Mouse (Mus musculus) heart, embryonic 11.5 days (tissue): ENCODE results near the gene Mtif3. TPM values are rescaled to one million over a fixed set of nuclear protein-coding genes. Genes with fewer than 3 reads are reported as not detected.
A peak's percentile ranks its signal among the peaks of the same experiment; 100 is the strongest.

ENCODE experiments used
- ATAC-seq: fragments of 200-750 bp; cut with Nextera tagmentation; replicated peaks from 2 replicates; pipeline ENCODE4 v1.8.0; 2017; ENCODE audit warnings: moderate library complexity; ENCODE audit not compliant: insufficient number of reproducible peaks, low FRiP score, low TSS enrichment
- H3K27ac ChIP-seq: fragments of 300-500 bp; sonication (generic); 2 replicates; pipeline ENCODE4 v1.5.1; 2014; ENCODE audit warnings: mild to moderate bottlenecking, low read depth, low read length
- H3K27me3 ChIP-seq: fragments of 300-500 bp; sonication (generic); 2 replicates; pipeline ENCODE4 v1.6.1; 2014; ENCODE audit warnings: mild to moderate bottlenecking, low read length, mixed read lengths; ENCODE audit not compliant: control insufficient read depth, insufficient read depth
- H3K36me3 ChIP-seq: fragments of 300-500 bp; sonication (generic); 2 replicates; pipeline ENCODE4 v1.6.1; 2014; ENCODE audit warnings: mild to moderate bottlenecking, low read length, moderate library complexity, mixed read lengths; ENCODE audit not compliant: control insufficient read depth, insufficient read depth
- H3K4me1 ChIP-seq: fragments of 300-500 bp; sonication (generic); 2 replicates; pipeline ENCODE4 v1.6.1; 2014; ENCODE audit warnings: low read length; ENCODE audit not compliant: control insufficient read depth, insufficient read depth
- H3K4me2 ChIP-seq: fragments of 300-500 bp; sonication (generic); 2 replicates; pipeline ENCODE4 v1.6.1; 2014; ENCODE audit warnings: mild to moderate bottlenecking, moderate library complexity
- H3K4me3 ChIP-seq: fragments of 300-500 bp; sonication (generic); 2 replicates; pipeline ENCODE4 v1.5.1; 2014; ENCODE audit warnings: low read depth, low read length
- H3K9ac ChIP-seq: fragments of 300-500 bp; sonication (generic); 2 replicates; pipeline ENCODE4 v1.6.1; 2014; ENCODE audit warnings: mild to moderate bottlenecking, low read depth, low read length, moderate library complexity
- H3K9me3 ChIP-seq: fragments of 300-500 bp; sonication (generic); replicated peaks from 2 replicates; pipeline ENCODE4 v1.6.1; 2016; ENCODE audit warnings: low read length; ENCODE audit not compliant: control insufficient read depth
- WGBS: fragments of 180-500 bp; shearing (Covaris S2); extraction: QIAGEN DNeasy Blood & Tissue Kit; methylation state at CpG from one replicate; pipeline ENCODE4 v1.1.7; 2014; ENCODE audit not compliant: insufficient replicate concordance; 5-methylcytosine and 5-hydroxymethylcytosine counted together
- polyA plus RNA-seq: library from polyadenylated mRNA; unstranded; fragments of >200 nt; fragmentation: Nextera tagmentation; extraction: Ambion mirVana; gene quantifications from 2 replicates; pipeline ENCODE4 v1.2.1, GENCODE M21; 2014

Mtif3 gene
- 20.7 and 23.0 TPM in 2 replicates for polyA plus RNA-seq

DNA sequence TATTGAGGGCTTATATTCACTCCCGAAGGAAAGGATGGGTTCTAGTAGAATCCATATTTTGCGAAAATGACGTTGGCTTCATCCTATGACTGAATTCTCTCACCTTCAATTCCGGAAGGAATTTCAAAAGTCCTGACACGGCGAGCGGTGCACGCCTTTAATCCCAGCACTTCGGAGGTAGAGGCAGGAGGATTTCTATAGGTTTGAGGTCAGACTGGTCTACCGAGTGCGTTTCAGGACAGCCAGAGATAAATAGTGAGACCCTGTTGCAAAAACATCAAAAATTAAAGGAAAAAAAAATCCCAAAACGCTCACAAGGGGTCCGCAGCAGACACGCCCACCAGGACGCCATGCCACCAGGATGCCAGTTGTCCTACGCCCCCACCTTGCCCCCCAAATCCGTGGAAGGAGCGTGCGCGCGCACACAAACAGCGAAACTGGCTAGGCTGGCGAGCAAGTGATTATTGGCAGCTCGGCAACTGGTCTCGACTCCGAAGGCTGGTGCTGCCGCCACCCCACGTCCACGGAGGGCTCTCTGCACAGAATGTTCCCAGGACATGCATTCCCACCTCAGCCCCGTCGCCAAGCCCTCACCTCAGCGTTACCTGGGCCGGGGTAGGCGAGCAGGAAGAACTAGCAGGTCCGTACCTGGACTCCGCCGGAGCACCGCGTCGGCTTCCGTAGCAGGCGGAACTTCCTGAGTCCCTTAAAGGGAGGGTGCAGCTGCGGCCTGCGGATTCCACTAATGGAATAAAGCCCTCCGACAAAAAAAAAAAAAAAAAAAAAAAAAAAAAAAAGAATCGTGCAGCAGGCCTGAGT, at the start of gene Mtif3:
Gene Mtif3 (minus strand): TSS at position 683 of the 819 bp plus-strand sequence.
- peak within 1 kb of the TSS; percentile 79 for H3K4me2 ChIP-seq
- H3K36me3 ChIP-seq = peaks cover 5% of the 10 kb centered on the region; the same call in 1 of the 2 replicates
- ATAC-seq = peak; percentile 68
- H3K4me1 ChIP-seq = peaks cover 6% of the 10 kb centered on the region
- no peaks in the 10 kb centered on the region for H3K9me3 ChIP-seq
- H3K9ac ChIP-seq = peak within 1 kb of the TSS; percentile 91
- H3K27ac ChIP-seq = no peak within 1 kb of the TSS
- peak within 1 kb of the TSS; percentile 90 for H3K4me3 ChIP-seq
- 2% methylated on average over 46 of the region's 46 CpGs for WGBS
- H3K27me3 ChIP-seq = no peaks in the 10 kb centered on the region; the same call in 1 of the 2 replicates

- ATAC-seq = no peak
- no peaks in the 10 kb centered on the region for H3K36me3 ChIP-seq
- H3K9me3 ChIP-seq = no peaks in the 10 kb centered on the region
- WGBS = 79% methylated on average over 10 of the region's 10 CpGs
- no peaks in the 10 kb centered on the region for H3K27me3 ChIP-seq
- no peak overlapping the region for H3K9ac ChIP-seq
- H3K27ac ChIP-seq = no peak overlapping the region
- no peak overlapping the region for H3K4me3 ChIP-seq
- H3K4me1 ChIP-seq = no peaks in the 10 kb centered on the region
- H3K4me2 ChIP-seq = no peak overlapping the region
Observed at GRCm38 (mm10) chr5:147011333-147011732, 47.7 kb upstream of the Mtif3 start.

GRCm38 (mm10) chr5:147003303-147003702, 39.7 kb upstream of the Mtif3 start:
- H3K4me3 ChIP-seq = no peak overlapping the region
- no peak overlapping the region for H3K27ac ChIP-seq
- peaks cover 8% of the 10 kb centered on the region for H3K9me3 ChIP-seq
- 58% methylated on average over 1 of the region's 1 CpGs for WGBS
- no peaks in the 10 kb centered on the region for H3K27me3 ChIP-seq
- H3K4me1 ChIP-seq = no peaks in the 10 kb centered on the region
- ATAC-seq = no peak
- no peak overlapping the region for H3K4me2 ChIP-seq
- no peaks in the 10 kb centered on the region for H3K36me3 ChIP-seq
- no peak overlapping the region for H3K9ac ChIP-seq

GRCm38 (mm10) chr5:147001312-147001711, 37.7 kb upstream of the Mtif3 start:
- Histone ChIP-seq H3K9ac (no peak overlapping the region), H3K27me3 (no peaks in the 10 kb centered on the region), H3K4me2 (no peak overlapping the region), H3K4me1 (no peaks in the 10 kb centered on the region), H3K9me3 (peaks cover 8% of the 10 kb centered on the region), H3K27ac (no peak overlapping the region), H3K4me3 (no peak overlapping the region), H3K36me3 (no peaks in the 10 kb centered on the region)
- no peak for ATAC-seq
- WGBS = 78% methylated on average over 4 of the region's 4 CpGs

GRCm38 (mm10) chr5:146998802-146999201, 35.2 kb upstream of the Mtif3 start:
- Histone ChIP-seq H3K27ac (no peak overlapping the region), H3K27me3 (no peaks in the 10 kb centered on the region), H3K9me3 (peaks cover 8% of the 10 kb centered on the region), H3K4me2 (no peak overlapping the region), H3K4me3 (no peak overlapping the region), H3K36me3 (no peaks in the 10 kb centered on the region), H3K9ac (no peak overlapping the region), H3K4me1 (no peaks in the 10 kb centered on the region)
- WGBS = 89% methylated on average over 12 of the region's 12 CpGs
- no peak for ATAC-seq

GRCm38 (mm10) chr5:146996812-146997211, 33.2 kb upstream of the Mtif3 start:
- Histone ChIP-seq H3K4me3 (no peak overlapping the region), H3K4me1 (no peaks in the 10 kb centered on the region), H3K9me3 (peaks cover 3% of the 10 kb centered on the region; the same call in 1 of the 2 replicates), H3K27me3 (no peaks in the 10 kb centered on the region), H3K4me2 (no peak overlapping the region), H3K36me3 (no peaks in the 10 kb centered on the region), H3K27ac (no peak overlapping the region), H3K9ac (no peak overlapping the region)
- WGBS = 82% methylated on average over 7 of the region's 7 CpGs
- no peak for ATAC-seq

GRCm38 (mm10) chr5:146994973-146995372, 31.4 kb upstream of the Mtif3 start:
- Histone ChIP-seq H3K4me3 (no peak overlapping the region), H3K27me3 (no peaks in the 10 kb centered on the region), H3K9ac (no peak overlapping the region), H3K4me2 (no peak overlapping the region), H3K4me1 (no peaks in the 10 kb centered on the region), H3K36me3 (no peaks in the 10 kb centered on the region), H3K9me3 (peaks cover 3% of the 10 kb centered on the region; the same call in 1 of the 2 replicates), H3K27ac (no peak overlapping the region)
- 60% methylated on average over 6 of the region's 6 CpGs for WGBS
- ATAC-seq = no peak

- H3K36me3 ChIP-seq = no peaks in the 10 kb centered on the region
- H3K4me3 ChIP-seq = no peak overlapping the region
- no peak overlapping the region for H3K4me2 ChIP-seq
- no peak overlapping the region for H3K9ac ChIP-seq
- no peak for ATAC-seq
- no peaks in the 10 kb centered on the region for H3K27me3 ChIP-seq
- H3K4me1 ChIP-seq = peaks cover 3% of the 10 kb centered on the region; the same call in 1 of the 2 replicates
- H3K9me3 ChIP-seq = no peaks in the 10 kb centered on the region
- WGBS = 74% methylated on average over 8 of the region's 8 CpGs
- H3K27ac ChIP-seq = no peak overlapping the region
Observed at GRCm38 (mm10) chr5:146993509-146993908, 29.9 kb upstream of the Mtif3 start.

- Histone ChIP-seq H3K36me3 (no peaks in the 10 kb centered on the region), H3K9ac (no peak overlapping the region), H3K4me2 (no peak overlapping the region), H3K27ac (no peak overlapping the region), H3K4me1 (peaks cover 3% of the 10 kb centered on the region; the same call in 1 of the 2 replicates), H3K9me3 (no peaks in the 10 kb centered on the region), H3K4me3 (no peak overlapping the region), H3K27me3 (peaks cover 16% of the 10 kb centered on the region)
- 36% methylated on average over 5 of the region's 5 CpGs for WGBS
- ATAC-seq = no peak
Observed at GRCm38 (mm10) chr5:146989051-146989450, 25.5 kb upstream of the Mtif3 start.
